Mouse (Mus musculus): ENCODE measurements around the gene Ccdc116. TPM values are rescaled to one million over a fixed set of nuclear protein-coding genes. Genes with fewer than 3 reads are reported as not detected.

The Ccdc116 gene
- total and polyA plus RNA-seq, 2 experiments from 2014 or later, result 4.4 to 9.6 TPM

GRCm38 (mm10) chr16:17124871-17125520 lies 22.0 kb downstream of the Ccdc116 start, which contains the start of gene 2610318N02Rik:
TSS of gene 2610318N02Rik (minus strand) at chr16:17125167.
- ATAC-seq (ENCODE audit: low FRiP score), result peak; percentile 87
- no peaks in the 10 kb centered on the region for H3K36me3 ChIP-seq (ENCODE audit: insufficient read depth, low read length)

DNA sequence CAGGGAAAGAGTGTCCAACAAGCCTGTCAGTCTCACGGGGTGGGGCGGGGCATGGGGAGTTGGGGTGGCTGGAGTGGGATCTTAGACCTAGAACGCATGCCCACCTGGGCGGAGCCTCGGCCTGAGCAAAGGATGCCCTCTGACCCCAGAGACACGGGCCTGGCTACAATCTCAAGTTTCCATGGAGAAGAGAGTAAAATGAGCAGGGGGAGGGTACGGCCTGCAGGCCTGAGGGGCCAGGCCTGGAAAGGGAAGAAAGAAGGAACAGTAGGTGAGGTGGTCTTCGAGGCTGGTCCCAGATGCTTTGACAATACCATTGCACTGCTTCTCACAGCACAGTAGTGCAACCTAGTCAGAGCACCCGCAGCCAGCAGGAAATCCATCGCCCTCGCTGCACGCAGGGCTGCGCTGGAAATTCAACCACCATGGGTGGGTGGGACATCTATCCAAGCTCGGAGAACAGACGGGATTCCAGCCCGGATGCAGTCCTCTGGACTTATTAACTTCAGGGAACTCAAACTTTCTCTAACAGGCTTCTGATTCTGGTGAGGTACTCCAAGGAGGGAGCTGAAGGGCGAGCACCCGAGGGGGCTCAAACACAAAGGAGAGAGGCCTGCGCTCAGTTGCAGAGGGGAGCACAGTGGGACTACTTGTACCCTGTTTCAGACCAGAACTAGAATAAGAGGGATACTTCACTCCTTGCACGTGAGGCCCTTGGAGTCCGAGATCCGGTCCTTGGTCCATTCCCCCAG lies 22.7 kb downstream of the Ccdc116 start:
- Histone ChIP-seq H3K9me3 (ENCODE audit: low read length) (no peaks in the 10 kb centered on the region), H3K4me3 (ENCODE audit: low read depth, low read length) (peak overlapping the region; percentile 36), H3K4me2 (ENCODE audit: low read depth, low read length, poor library complexity, severe bottlenecking) (peak overlapping the region; percentile 58), H3K4me1 (ENCODE audit: insufficient read depth, low read length) (peaks cover 3% of the 10 kb centered on the region; the same call in 1 of the 2 replicates), H3K27ac (ENCODE audit: low read depth, low read length) (no peak overlapping the region), H3K27me3 (ENCODE audit: insufficient read depth, low read length) (no peaks in the 10 kb centered on the region), H3K9ac (replicated peaks; ENCODE audit: low read length, poor library complexity, severe bottlenecking) (peak overlapping the region; percentile 51), H3K36me3 (ENCODE audit: insufficient read depth, low read length) (no peaks in the 10 kb centered on the region)
- TF ChIP-seq CTCF (IDR thresholded peaks at IDR 0.05), result no peak
- DNase-seq (ENCODE audit: low spot score), result no peak
- WGBS, result 3% methylated on average over 22 of the region's 22 CpGs
- 0 out of 2 replicates have a peak, but pooled peaks have one; percentile 7 for ATAC-seq (ENCODE audit: low FRiP score)

More at GRCm38 (mm10) chr16:17124871-17125520, 22.0 kb downstream of the Ccdc116 start, which contains the start of gene 2610318N02Rik:
- peak; percentile 91 for DNase-seq (ENCODE audit: low spot score)
- Histone ChIP-seq H3K27me3 (ENCODE audit: insufficient read depth, low read length) (no peaks in the 10 kb centered on the region), H3K27ac (ENCODE audit: low read depth, low read length) (no peak within 1 kb of the TSS), H3K9me3 (ENCODE audit: low read length) (no peaks in the 10 kb centered on the region), H3K4me1 (ENCODE audit: insufficient read depth, low read length) (peaks cover 3% of the 10 kb centered on the region; the same call in 1 of the 2 replicates), H3K4me3 (ENCODE audit: low read depth, low read length) (peak within 1 kb of the TSS; percentile 36), H3K4me2 (ENCODE audit: low read depth, low read length, poor library complexity, severe bottlenecking) (peak within 1 kb of the TSS; percentile 58), H3K9ac (replicated peaks; ENCODE audit: low read length, poor library complexity, severe bottlenecking) (peak within 1 kb of the TSS; percentile 51)
- peak; percentile 18; the same call in 1 of the 2 replicates for TF ChIP-seq CTCF (IDR thresholded peaks at IDR 0.05)
- WGBS, result 1% methylated on average over 25 of the region's 25 CpGs

- H3K9ac ChIP-seq (replicated peaks; ENCODE audit: low read length, poor library complexity, severe bottlenecking), result no peak overlapping the region
- no peaks in the 10 kb centered on the region for H3K9me3 ChIP-seq (ENCODE audit: low read length)
- no peaks in the 10 kb centered on the region for H3K36me3 ChIP-seq (ENCODE audit: insufficient read depth, low read length)
- ATAC-seq (ENCODE audit: low FRiP score) (no peak), DNase-seq (ENCODE audit: low spot score) (no peak)
- WGBS, result 50% methylated on average over 14 of the region's 14 CpGs
- H3K4me1 ChIP-seq (ENCODE audit: insufficient read depth, low read length), result peaks cover 3% of the 10 kb centered on the region; the same call in 1 of the 2 replicates
- no peaks in the 10 kb centered on the region for H3K27me3 ChIP-seq (ENCODE audit: insufficient read depth, low read length)
- H3K4me3 ChIP-seq (ENCODE audit: low read depth, low read length), result no peak overlapping the region
- peak overlapping the region; percentile 15 for H3K4me2 ChIP-seq (ENCODE audit: low read depth, low read length, poor library complexity, severe bottlenecking)
- TF ChIP-seq CTCF (IDR thresholded peaks at IDR 0.05), result no peak
- H3K27ac ChIP-seq (ENCODE audit: low read depth, low read length), result no peak overlapping the region
Observed at GRCm38 (mm10) chr16:17121569-17121968, 25.5 kb downstream of the Ccdc116 start.

- Histone ChIP-seq H3K36me3 (ENCODE audit: insufficient read depth, low read length) (no peaks in the 10 kb centered on the region), H3K9ac (replicated peaks; ENCODE audit: low read length, poor library complexity, severe bottlenecking) (no peak overlapping the region), H3K27ac (ENCODE audit: low read depth, low read length) (no peak overlapping the region), H3K4me1 (ENCODE audit: insufficient read depth, low read length) (no peaks in the 10 kb centered on the region), H3K4me2 (ENCODE audit: low read depth, low read length, poor library complexity, severe bottlenecking) (no peak overlapping the region), H3K27me3 (ENCODE audit: insufficient read depth, low read length) (no peaks in the 10 kb centered on the region), H3K4me3 (ENCODE audit: low read depth, low read length) (no peak overlapping the region), H3K9me3 (ENCODE audit: low read length) (no peaks in the 10 kb centered on the region)
- TF ChIP-seq CTCF (IDR thresholded peaks at IDR 0.05), result no peak
- no peak for ATAC-seq (ENCODE audit: low FRiP score)
- WGBS, result 84% methylated on average over 5 of the region's 5 CpGs
- no peak for DNase-seq (ENCODE audit: low spot score)
Observed at GRCm38 (mm10) chr16:17117309-17117799, 29.7 kb downstream of the Ccdc116 start.

DNA sequence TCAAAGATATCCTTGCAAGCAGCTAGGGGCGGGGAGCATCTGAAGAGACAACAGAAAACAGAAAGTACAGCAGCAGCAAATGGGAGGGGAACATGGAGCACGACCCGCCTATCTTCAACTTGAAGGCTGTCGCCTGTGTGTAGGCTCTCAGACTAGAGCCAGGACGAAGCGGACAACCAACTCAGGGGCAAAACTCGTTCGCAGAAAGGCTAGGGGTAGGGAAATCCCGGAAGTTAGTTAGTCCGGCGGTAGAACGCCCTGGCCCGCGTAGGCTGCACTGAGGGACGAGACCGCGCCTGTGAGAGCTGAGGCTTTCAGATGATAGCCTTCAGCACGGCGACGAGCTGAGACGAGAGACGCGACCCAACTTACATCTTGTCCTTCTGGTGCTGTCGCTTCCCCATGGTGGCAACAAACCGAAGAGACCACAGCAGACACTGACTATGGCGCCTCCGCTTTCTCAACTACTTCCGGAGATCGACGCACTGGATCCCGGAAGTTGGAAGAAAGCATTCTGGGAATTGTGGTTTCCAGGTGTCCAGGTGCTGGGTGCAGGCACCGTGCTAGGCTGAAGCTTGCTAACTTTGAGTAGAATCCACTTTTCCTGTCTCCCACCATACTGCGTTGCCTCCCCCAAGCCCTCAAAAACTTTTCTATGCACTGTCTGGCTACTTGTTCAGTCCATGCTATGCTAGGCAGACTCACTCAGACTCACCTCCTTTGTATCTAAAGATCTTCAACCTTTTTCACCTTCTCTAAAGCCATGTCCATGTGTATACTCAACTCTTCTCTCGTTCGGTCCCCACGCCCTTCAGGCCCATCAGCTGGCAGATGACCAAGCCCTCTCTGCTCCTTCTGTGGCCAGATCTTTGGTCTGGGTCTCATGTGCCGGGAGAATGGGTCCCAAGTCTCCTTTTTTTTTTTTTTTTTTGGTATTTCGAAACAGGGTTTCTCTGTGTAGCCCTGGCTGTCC lies 36.0 kb downstream of the Ccdc116 start, which contains the start of gene Ppil2:
Ppil2 (minus strand) TSS at position 487 of the 973 bp plus-strand sequence.
- Histone ChIP-seq H3K27me3 (ENCODE audit: insufficient read depth, low read length) (no peaks in the 10 kb centered on the region), H3K27ac (ENCODE audit: low read depth, low read length) (peak within 1 kb of the TSS; percentile 57; the same call in 1 of the 2 replicates), H3K4me2 (ENCODE audit: low read depth, low read length, poor library complexity, severe bottlenecking) (peak within 1 kb of the TSS; percentile 63), H3K4me1 (ENCODE audit: insufficient read depth, low read length) (peaks cover 7% of the 10 kb centered on the region; the same call in 1 of the 2 replicates), H3K36me3 (ENCODE audit: insufficient read depth, low read length) (peaks cover 2% of the 10 kb centered on the region; the same call in 1 of the 2 replicates), H3K9me3 (ENCODE audit: low read length) (no peaks in the 10 kb centered on the region), H3K9ac (replicated peaks; ENCODE audit: low read length, poor library complexity, severe bottlenecking) (peak within 1 kb of the TSS; percentile 65), H3K4me3 (ENCODE audit: low read depth, low read length) (peak within 1 kb of the TSS; percentile 87)
- no peak for TF ChIP-seq CTCF (IDR thresholded peaks at IDR 0.05)
- DNase-seq (ENCODE audit: low spot score) (peak; percentile 87), ATAC-seq (ENCODE audit: low FRiP score) (peak; percentile 85)
- WGBS, result 8% methylated on average over 38 of the region's 38 CpGs
